Mouse (Mus musculus): ENCODE measurements at regions not wholly inside any gene's neighbourhood (a gene's known extent, or its start where the extent isn't known, plus 50 kb on each side); places are given as distances from the start of the nearest gene placed in this dataset.
A peak's percentile ranks its signal among the peaks of the same experiment; 100 is the strongest.

DNA sequence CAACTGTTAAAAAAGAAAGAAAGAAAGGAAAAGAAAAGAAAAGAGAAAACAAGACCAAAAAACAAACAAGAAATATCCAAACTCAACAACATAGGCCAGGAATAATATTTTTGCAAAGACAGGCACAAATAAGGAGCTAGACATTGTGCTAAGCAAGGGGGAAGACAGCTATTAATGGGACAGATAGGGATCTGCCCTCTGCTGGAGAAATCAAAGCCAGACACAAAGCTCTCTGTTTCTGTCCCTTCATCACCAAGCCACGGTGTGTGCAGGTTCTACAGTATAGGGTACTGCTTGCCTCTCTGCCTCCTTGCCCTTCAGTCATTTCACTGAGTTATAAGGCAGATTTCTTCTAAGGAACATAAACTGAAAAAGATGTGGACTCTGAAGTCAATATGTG is 57.8 kb upstream of the Chchd3 start:
- no peaks in the 10 kb centered on the region for H3K27me3 ChIP-seq (ENCODE audit: insufficient read depth, low read length)

DNA sequence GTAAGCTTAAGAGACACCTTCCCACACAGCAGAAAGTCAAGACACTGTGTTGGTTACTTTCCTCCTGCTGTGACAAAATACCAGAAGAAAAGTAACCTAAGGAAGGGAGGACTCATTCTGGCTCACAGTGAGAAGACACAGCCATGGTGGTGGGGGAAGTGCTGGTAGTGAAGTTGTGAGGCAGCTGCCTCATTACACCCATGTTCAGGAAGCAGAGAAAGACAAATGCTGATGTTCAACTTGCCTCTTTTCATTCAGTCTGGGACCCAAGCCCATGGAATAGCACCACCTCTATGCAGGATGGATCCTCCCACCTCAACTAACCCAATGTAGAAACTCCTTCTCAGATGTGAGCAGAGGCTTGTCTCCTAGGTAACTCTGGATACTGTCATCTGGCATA is 60.5 kb upstream of the Chchd3 start:
- Histone ChIP-seq H3K4me3 (ENCODE audit: low read depth, low read length) (no peak overlapping the region), H3K27ac (ENCODE audit: low read depth, low read length) (no peak overlapping the region), H3K4me1 (ENCODE audit: insufficient read depth) (no peaks in the 10 kb centered on the region), H3K4me2 (ENCODE audit: low read depth) (no peak overlapping the region), H3K9me3 (ENCODE audit: low read length) (no peaks in the 10 kb centered on the region), H3K9ac (no peak overlapping the region), H3K36me3 (ENCODE audit: insufficient read depth) (no peaks in the 10 kb centered on the region), H3K27me3 (ENCODE audit: insufficient read depth, low read length) (no peaks in the 10 kb centered on the region)
- ATAC-seq (no peak), DNase-seq (no peak)
- TF ChIP-seq CTCF (IDR thresholded peaks at IDR 0.05; ENCODE audit: low read depth) = no peak

More for the DNA sequence above, 57.8 kb upstream of the Chchd3 start:
- H3K4me3 ChIP-seq (ENCODE audit: low read depth, low read length) = no peak overlapping the region
- no peak overlapping the region for H3K27ac ChIP-seq (ENCODE audit: low read depth, low read length)
- H3K4me2 ChIP-seq (ENCODE audit: low read depth) = no peak overlapping the region
- DNase-seq (no peak), ATAC-seq (no peak)
- no peaks in the 10 kb centered on the region for H3K4me1 ChIP-seq (ENCODE audit: insufficient read depth)
- no peak overlapping the region for H3K9ac ChIP-seq
- H3K9me3 ChIP-seq (ENCODE audit: low read length) = no peaks in the 10 kb centered on the region
- no peaks in the 10 kb centered on the region for H3K36me3 ChIP-seq (ENCODE audit: insufficient read depth)
- 56% methylated on average over 1 of the region's 1 CpGs for WGBS
- no peak; the same call in 1 of the 2 replicates for TF ChIP-seq CTCF (IDR thresholded peaks at IDR 0.05; ENCODE audit: low read depth)

DNA sequence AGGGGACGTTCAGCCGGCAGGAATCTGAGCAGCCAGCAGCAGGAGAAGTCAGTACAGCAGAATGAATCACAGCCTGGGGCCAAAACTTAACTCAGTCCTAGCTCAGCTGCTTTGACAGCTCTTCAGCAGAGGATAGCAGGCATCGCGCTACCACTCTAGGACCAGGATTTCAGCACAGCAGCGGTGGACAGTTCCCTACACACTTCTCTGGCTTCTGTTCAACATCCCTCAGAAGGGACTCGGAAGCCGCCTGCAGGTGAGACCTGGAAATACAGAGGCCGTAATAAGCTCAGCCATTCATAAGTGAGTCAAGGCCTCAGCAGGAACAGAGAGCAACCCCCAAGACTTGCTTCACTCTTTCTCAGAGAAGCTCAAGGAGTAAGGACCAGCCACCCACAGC is 66.5 kb upstream of the Chchd3 start:
- DNase-seq = peak; percentile 65
- H3K4me1 ChIP-seq (ENCODE audit: insufficient read depth) = no peaks in the 10 kb centered on the region
- WGBS = 10% methylated on average over 8 of the region's 8 CpGs
- no peaks in the 10 kb centered on the region for H3K27me3 ChIP-seq (ENCODE audit: insufficient read depth, low read length)
- no peaks in the 10 kb centered on the region for H3K9me3 ChIP-seq (ENCODE audit: low read length)
- H3K36me3 ChIP-seq (ENCODE audit: insufficient read depth) = no peaks in the 10 kb centered on the region
- TF ChIP-seq CTCF (IDR thresholded peaks at IDR 0.05; ENCODE audit: low read depth) = peak; percentile 65
- H3K9ac ChIP-seq = no peak overlapping the region
- H3K27ac ChIP-seq (ENCODE audit: low read depth, low read length) = no peak overlapping the region
- H3K4me3 ChIP-seq (ENCODE audit: low read depth, low read length) = no peak overlapping the region
- ATAC-seq = no peak
- H3K4me2 ChIP-seq (ENCODE audit: low read depth) = no peak overlapping the region

DNA sequence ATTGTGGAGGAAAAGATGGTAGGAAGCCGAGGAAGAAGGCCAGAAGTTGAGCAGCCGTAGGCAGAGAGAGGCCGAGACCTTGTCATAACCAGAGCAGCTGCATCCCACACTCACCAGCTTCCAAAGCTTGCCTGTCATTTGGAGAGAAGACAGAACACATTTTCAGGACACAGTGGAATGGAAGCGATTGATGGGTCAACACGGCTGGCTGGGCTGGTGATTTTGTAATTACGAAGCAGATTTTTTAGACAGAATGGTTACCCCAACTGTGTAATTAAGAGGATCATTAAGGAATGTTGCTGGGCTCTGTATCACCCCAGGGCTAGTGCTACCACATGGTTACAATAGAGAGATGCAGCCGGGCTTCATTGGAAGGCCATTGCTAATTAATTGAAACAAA is 76.8 kb upstream of the Chchd3 start:
- no peak overlapping the region for H3K9ac ChIP-seq
- no peak for DNase-seq
- H3K36me3 ChIP-seq (ENCODE audit: insufficient read depth) = no peaks in the 10 kb centered on the region
- TF ChIP-seq CTCF (IDR thresholded peaks at IDR 0.05; ENCODE audit: low read depth) = no peak
- 58% methylated on average over 7 of the region's 7 CpGs for WGBS
- no peak overlapping the region for H3K4me3 ChIP-seq (ENCODE audit: low read depth, low read length)
- no peaks in the 10 kb centered on the region for H3K27me3 ChIP-seq (ENCODE audit: insufficient read depth, low read length)
- no peak overlapping the region for H3K27ac ChIP-seq (ENCODE audit: low read depth, low read length)
- H3K4me2 ChIP-seq (ENCODE audit: low read depth) = no peak overlapping the region
- no peak for ATAC-seq
- H3K9me3 ChIP-seq (ENCODE audit: low read length) = no peaks in the 10 kb centered on the region
- no peaks in the 10 kb centered on the region for H3K4me1 ChIP-seq (ENCODE audit: insufficient read depth)

DNA sequence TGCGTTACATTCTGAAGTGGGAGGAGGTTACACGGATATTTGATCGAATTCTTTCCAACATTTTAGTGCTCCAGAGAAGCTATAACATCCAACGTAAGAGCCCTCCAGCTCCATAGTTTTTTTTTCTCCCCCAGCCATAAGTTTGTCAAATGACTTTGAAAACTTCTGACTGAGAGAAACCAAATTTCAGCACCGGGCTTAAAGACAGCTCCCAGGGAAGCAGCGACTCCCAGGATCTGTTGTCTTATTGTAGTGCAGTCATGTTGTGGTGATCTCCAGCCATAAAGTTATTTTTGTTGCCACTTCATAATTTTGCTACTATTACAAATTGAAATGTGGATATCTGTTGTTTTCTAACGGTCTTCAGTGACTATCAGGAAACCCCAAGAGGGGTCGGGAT is 77.8 kb upstream of the Chchd3 start:
- TF ChIP-seq CTCF (IDR thresholded peaks at IDR 0.05; ENCODE audit: low read depth) = no peak
- H3K27me3 ChIP-seq (ENCODE audit: insufficient read depth, low read length) = no peaks in the 10 kb centered on the region
- H3K36me3 ChIP-seq (ENCODE audit: insufficient read depth) = no peaks in the 10 kb centered on the region
- no peaks in the 10 kb centered on the region for H3K9me3 ChIP-seq (ENCODE audit: low read length)
- no peak overlapping the region for H3K4me3 ChIP-seq (ENCODE audit: low read depth, low read length)
- 45% methylated on average over 8 of the region's 8 CpGs for whole genome bisulfite sequencing
- ATAC-seq (no peak), DNase-seq (no peak)
- no peak overlapping the region for H3K9ac ChIP-seq
- no peaks in the 10 kb centered on the region for H3K4me1 ChIP-seq (ENCODE audit: insufficient read depth)
- no peak overlapping the region for H3K4me2 ChIP-seq (ENCODE audit: low read depth)
- no peak overlapping the region for H3K27ac ChIP-seq (ENCODE audit: low read depth, low read length)

DNA sequence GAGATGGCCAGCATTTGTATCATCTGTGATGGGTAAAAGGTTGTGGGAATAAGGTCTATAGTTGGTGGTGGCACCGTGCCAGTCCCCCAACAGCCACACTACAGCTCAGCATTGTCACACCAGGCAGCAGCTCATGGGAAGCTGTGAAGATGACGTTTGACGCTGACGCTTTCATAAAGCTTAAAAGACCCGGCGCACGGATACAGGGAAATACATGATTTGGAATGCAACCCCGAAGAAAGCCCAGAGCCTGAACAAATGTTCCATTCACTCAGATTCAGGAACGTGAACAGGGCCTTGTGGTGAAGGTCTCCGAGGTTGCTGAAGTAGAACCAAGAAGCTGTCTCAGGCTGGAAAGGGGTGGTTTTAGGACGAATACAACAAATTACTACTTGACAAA is 82.4 kb upstream of the Exoc4 start:
- no peak for TF ChIP-seq CTCF (IDR thresholded peaks at IDR 0.05; ENCODE audit: low read depth)
- Histone ChIP-seq H3K27me3 (ENCODE audit: insufficient read depth, low read length) (no peaks in the 10 kb centered on the region), H3K27ac (ENCODE audit: low read depth, low read length) (no peak overlapping the region), H3K4me2 (ENCODE audit: low read depth) (peak overlapping the region; percentile 4; the same call in 1 of the 2 replicates), H3K9me3 (ENCODE audit: low read length) (no peaks in the 10 kb centered on the region), H3K4me3 (ENCODE audit: low read depth, low read length) (no peak overlapping the region), H3K9ac (no peak overlapping the region), H3K36me3 (ENCODE audit: insufficient read depth) (no peaks in the 10 kb centered on the region), H3K4me1 (ENCODE audit: insufficient read depth) (no peaks in the 10 kb centered on the region)
- DNase-seq (peak; percentile 55), ATAC-seq (peak; percentile 72)
- 31% methylated on average over 11 of the region's 11 CpGs for WGBS

DNA sequence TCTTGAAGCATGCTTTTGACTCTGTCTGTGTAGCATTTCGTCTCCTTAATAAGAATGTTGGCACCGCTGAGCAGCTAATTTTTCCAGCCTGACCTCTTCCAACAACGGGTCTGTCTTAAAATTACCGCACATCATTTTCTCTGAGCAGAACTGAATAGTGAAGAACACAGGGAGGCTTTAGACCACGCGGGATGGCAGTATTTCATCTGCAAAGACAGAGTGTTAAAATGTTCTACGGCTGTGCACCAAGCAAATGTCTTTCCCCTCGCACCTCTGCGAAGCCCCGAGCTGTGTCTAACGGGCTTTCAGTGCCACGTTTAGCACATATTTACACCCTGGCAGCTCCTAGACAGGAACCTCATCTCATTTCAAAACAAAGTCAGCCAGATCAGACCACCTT is 75.3 kb upstream of the Exoc4 start:
- H3K9me3 ChIP-seq (ENCODE audit: low read length) = no peaks in the 10 kb centered on the region
- H3K27ac ChIP-seq (ENCODE audit: low read depth, low read length) = no peak overlapping the region
- DNase-seq (peak; percentile 22), ATAC-seq (peak; percentile 60)
- no peak overlapping the region for H3K9ac ChIP-seq
- WGBS = 48% methylated on average over 12 of the region's 12 CpGs
- no peak overlapping the region for H3K4me2 ChIP-seq (ENCODE audit: low read depth)
- no peaks in the 10 kb centered on the region for H3K4me1 ChIP-seq (ENCODE audit: insufficient read depth)
- no peaks in the 10 kb centered on the region for H3K27me3 ChIP-seq (ENCODE audit: insufficient read depth, low read length)
- no peaks in the 10 kb centered on the region for H3K36me3 ChIP-seq (ENCODE audit: insufficient read depth)
- H3K4me3 ChIP-seq (ENCODE audit: low read depth, low read length) = no peak overlapping the region
- no peak for TF ChIP-seq CTCF (IDR thresholded peaks at IDR 0.05; ENCODE audit: low read depth)

DNA sequence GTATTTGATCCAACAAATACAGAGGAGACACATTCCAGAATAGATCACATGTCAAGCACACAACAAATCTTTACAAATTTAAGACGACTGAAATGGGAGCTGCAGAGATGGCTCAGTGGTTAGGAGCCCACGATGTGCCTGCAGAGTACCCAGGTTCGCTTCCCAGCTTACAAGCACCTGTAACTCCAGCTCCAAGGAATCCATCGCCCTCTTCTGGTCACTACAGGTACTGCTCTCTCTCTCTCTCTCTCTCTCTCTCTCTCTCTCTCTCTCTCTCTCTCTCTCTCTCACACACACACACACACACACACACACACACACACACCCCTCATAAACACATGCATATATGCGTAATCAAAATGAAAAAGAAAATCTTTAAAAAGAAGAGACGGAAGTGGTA is 74.3 kb upstream of the Exoc4 start:
- Histone ChIP-seq H3K4me2 (ENCODE audit: low read depth) (no peak overlapping the region), H3K27me3 (ENCODE audit: insufficient read depth, low read length) (no peaks in the 10 kb centered on the region), H3K4me1 (ENCODE audit: insufficient read depth) (no peaks in the 10 kb centered on the region), H3K36me3 (ENCODE audit: insufficient read depth) (no peaks in the 10 kb centered on the region), H3K4me3 (ENCODE audit: low read depth, low read length) (no peak overlapping the region), H3K9ac (no peak overlapping the region), H3K27ac (ENCODE audit: low read depth, low read length) (no peak overlapping the region), H3K9me3 (ENCODE audit: low read length) (no peaks in the 10 kb centered on the region)
- DNase-seq = no peak
- no peak for ATAC-seq
- TF ChIP-seq CTCF (IDR thresholded peaks at IDR 0.05; ENCODE audit: low read depth) = peak; percentile 34
- WGBS = 59% methylated on average over 6 of the region's 6 CpGs

Data from forebrain, postnatal 0 days (tissue).